Mouse (Mus musculus): Measurements from ENCODE around the gene Slain1. TPM values are rescaled to one million over a fixed set of nuclear protein-coding genes. Genes with fewer than 3 reads are reported as not detected.
A peak's percentile ranks its signal among the peaks of the same experiment; 100 is the strongest.
"Not testable (repeated sequence)": the region's sequence is repeated elsewhere in the genome, so short reads cannot be mapped to it uniquely, and the experiment has no call there.

Gene Slain1
- polyA plus RNA-seq, 1 experiment from 2014 or later, result 0.13 TPM

GRCm38 (mm10) chr14:103723314-103723713 lies 73.3 kb downstream of the Slain1 start:
- DNase-seq (no peak), ATAC-seq (ENCODE audit: low read depth) (no peak)
- H3K9me3 ChIP-seq (replicated peaks), result no peaks in the 10 kb centered on the region
- H3K4me1 ChIP-seq (replicated peaks), result peaks cover 38% of the 10 kb centered on the region
- H3K9ac ChIP-seq, result no peak overlapping the region
- no peaks in the 10 kb centered on the region for H3K36me3 ChIP-seq
- no peak overlapping the region for H3K4me2 ChIP-seq
- WGBS (ENCODE audit: insufficient replicate concordance), result 82% methylated on average over 9 of the region's 9 CpGs
- H3K27me3 ChIP-seq, result no peaks in the 10 kb centered on the region
- H3K27ac ChIP-seq, result no peak overlapping the region
- no peak overlapping the region for H3K4me3 ChIP-seq (replicated peaks)

DNA sequence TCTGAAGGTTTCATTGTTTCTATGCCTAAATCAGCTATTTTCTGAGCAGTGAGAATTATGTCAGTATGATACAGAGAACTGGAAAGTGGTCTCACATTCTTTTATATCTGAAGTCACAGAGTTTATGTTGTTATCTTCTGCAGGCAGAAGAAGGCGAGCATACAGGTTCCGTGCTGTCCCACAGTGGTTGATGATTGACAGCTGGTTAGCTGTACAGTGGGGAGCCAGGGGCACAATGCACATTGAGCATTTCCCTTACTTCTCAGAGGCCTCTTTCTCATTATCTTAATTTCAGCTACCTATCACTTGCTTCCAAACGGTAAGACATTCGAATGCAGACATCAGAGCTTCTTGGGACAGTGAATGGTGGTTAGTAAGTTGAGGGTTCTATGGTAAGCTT lies 73.8 kb downstream of the Slain1 start:
- no peak overlapping the region for H3K27ac ChIP-seq
- no peaks in the 10 kb centered on the region for H3K27me3 ChIP-seq
- no peaks in the 10 kb centered on the region for H3K9me3 ChIP-seq (replicated peaks)
- H3K36me3 ChIP-seq, result no peaks in the 10 kb centered on the region
- H3K4me3 ChIP-seq (replicated peaks), result no peak overlapping the region
- no peak overlapping the region for H3K9ac ChIP-seq
- WGBS (ENCODE audit: insufficient replicate concordance), result 15% methylated on average over 4 of the region's 4 CpGs
- DNase-seq, result no peak
- no peak overlapping the region for H3K4me2 ChIP-seq
- H3K4me1 ChIP-seq (replicated peaks), result peaks cover 38% of the 10 kb centered on the region
- ATAC-seq (ENCODE audit: low read depth), result peak; percentile 64

DNA sequence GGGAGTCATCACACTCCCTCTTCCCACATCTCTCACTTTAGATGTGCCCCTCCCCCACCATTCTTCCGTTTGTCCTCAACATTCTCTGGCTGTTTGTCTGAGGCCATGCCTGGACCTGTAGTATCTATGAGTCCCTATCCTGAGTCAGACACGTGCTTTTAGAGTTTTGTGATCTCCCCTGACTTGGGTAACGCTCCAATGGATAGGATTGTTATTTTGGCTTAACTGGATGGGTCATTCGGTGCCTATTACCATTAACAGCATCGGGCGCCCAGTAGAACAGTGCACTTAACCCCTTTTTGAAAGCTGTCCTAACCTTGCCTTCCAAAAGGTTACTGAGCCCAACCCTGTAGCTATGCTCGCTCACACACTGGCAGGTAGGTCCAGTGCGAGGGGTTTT lies 78.5 kb downstream of the Slain1 start:
- ATAC-seq (ENCODE audit: low read depth) (no peak), DNase-seq (no peak)
- no peaks in the 10 kb centered on the region for H3K36me3 ChIP-seq
- no peaks in the 10 kb centered on the region for H3K9me3 ChIP-seq (replicated peaks)
- no peak overlapping the region for H3K9ac ChIP-seq
- no peaks in the 10 kb centered on the region for H3K27me3 ChIP-seq
- 66% methylated on average over 8 of the region's 8 CpGs for WGBS (ENCODE audit: insufficient replicate concordance)
- H3K4me2 ChIP-seq, result no peak overlapping the region
- H3K27ac ChIP-seq, result no peak overlapping the region
- H3K4me3 ChIP-seq (replicated peaks), result no peak overlapping the region
- H3K4me1 ChIP-seq (replicated peaks), result peaks cover 14% of the 10 kb centered on the region

DNA sequence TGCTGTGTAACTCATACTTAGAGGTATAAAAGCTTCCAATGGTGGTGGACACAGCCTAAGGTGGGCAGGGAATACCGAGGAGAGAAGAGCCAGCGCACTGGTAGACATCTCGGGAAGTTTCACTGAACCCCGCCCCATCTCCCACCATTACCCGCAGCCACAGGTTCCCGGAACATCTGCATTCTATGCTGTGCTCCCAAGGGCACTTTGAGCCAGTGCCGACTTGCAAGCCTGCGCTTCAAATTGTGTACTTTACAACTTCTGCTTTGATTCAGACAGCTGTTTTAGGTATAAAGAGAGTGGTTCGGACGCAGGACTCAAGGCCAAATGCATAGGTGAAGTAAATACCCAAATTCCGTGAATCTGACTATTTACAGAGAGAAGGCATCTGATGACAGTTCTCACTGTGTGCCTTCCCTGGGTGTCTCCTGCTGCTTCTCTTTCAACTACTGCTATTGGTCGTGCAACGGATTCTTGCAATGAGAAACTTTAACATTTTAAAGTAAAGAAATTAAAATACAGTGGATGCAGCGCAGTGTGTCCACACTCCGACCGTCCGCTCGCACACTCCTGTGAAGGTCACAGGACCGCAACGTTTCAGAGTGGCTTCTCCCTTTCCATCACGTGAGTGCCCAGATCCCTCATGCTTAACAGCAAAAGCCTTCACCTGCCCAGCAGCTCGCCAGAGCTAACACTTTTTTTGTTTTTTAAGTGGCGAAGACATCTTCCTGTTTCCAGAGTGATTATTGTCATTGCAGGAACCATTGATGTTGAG lies 79.1 kb downstream of the Slain1 start:
- Histone ChIP-seq H3K9me3 (replicated peaks) (no peaks in the 10 kb centered on the region), H3K4me1 (replicated peaks) (peaks cover 9% of the 10 kb centered on the region), H3K4me3 (replicated peaks) (no peak overlapping the region), H3K36me3 (no peaks in the 10 kb centered on the region), H3K27me3 (no peaks in the 10 kb centered on the region), H3K9ac (no peak overlapping the region), H3K27ac (no peak overlapping the region), H3K4me2 (no peak overlapping the region)
- WGBS (ENCODE audit: insufficient replicate concordance), result 71% methylated on average over 23 of the region's 23 CpGs
- ATAC-seq (ENCODE audit: low read depth) (no peak), DNase-seq (no peak)

GRCm38 (mm10) chr14:103729760-103730367 lies 79.8 kb downstream of the Slain1 start:
- WGBS (ENCODE audit: insufficient replicate concordance), result 66% methylated on average over 11 of the region's 11 CpGs
- no peak for ATAC-seq (ENCODE audit: low read depth)
- no peak overlapping the region for H3K9ac ChIP-seq
- 0 out of 2 replicates have a peak, but pooled peaks cover 4% of the 10 kb centered on the region for H3K4me1 ChIP-seq (replicated peaks)
- H3K4me2 ChIP-seq, result no peak overlapping the region
- no peak overlapping the region for H3K27ac ChIP-seq
- H3K36me3 ChIP-seq, result no peaks in the 10 kb centered on the region
- no peaks in the 10 kb centered on the region for H3K9me3 ChIP-seq (replicated peaks)
- no peak for DNase-seq
- H3K4me3 ChIP-seq (replicated peaks), result no peak overlapping the region
- no peaks in the 10 kb centered on the region for H3K27me3 ChIP-seq

GRCm38 (mm10) chr14:103732626-103733025 lies 82.6 kb downstream of the Slain1 start:
- H3K9me3 ChIP-seq (replicated peaks), result no peaks in the 10 kb centered on the region
- no peaks in the 10 kb centered on the region for H3K4me1 ChIP-seq (replicated peaks)
- H3K27me3 ChIP-seq, result no peaks in the 10 kb centered on the region
- H3K36me3 ChIP-seq, result no peaks in the 10 kb centered on the region
- H3K4me2 ChIP-seq, result no peak overlapping the region
- ATAC-seq (ENCODE audit: low read depth) (no peak), DNase-seq (no peak)
- no peak overlapping the region for H3K9ac ChIP-seq
- H3K27ac ChIP-seq, result no peak overlapping the region
- WGBS (ENCODE audit: insufficient replicate concordance), result 57% methylated on average over 1 of the region's 1 CpGs
- no peak overlapping the region for H3K4me3 ChIP-seq (replicated peaks)

DNA sequence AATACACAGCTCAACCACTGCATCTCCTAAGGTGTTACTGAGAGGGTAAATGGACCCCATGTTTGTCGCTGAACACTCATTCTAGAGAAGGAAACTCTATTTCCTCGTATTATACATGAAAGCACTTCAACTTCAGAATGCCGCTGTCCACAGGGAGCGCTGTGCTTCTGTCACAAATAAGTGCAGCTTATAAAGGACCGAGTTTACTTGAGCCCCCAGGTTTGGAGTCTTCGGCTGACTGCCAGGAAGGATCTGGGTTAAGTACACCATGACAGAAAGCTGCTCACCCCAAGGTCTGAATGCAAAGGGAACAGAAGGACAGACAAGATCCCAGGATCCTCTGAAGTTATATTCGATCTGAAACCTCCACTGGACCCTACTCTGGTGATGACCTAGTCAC lies 91.2 kb downstream of the Slain1 start:
- WGBS (ENCODE audit: insufficient replicate concordance), result 73% methylated on average over 7 of the region's 7 CpGs
- Histone ChIP-seq H3K36me3 (no peaks in the 10 kb centered on the region), H3K27ac (no peak overlapping the region), H3K4me3 (replicated peaks) (no peak overlapping the region), H3K4me2 (no peak overlapping the region), H3K4me1 (replicated peaks) (no peaks in the 10 kb centered on the region), H3K9me3 (replicated peaks) (no peaks in the 10 kb centered on the region), H3K9ac (no peak overlapping the region), H3K27me3 (no peaks in the 10 kb centered on the region)
- ATAC-seq (ENCODE audit: low read depth), result no peak
- DNase-seq, result no peak

DNA sequence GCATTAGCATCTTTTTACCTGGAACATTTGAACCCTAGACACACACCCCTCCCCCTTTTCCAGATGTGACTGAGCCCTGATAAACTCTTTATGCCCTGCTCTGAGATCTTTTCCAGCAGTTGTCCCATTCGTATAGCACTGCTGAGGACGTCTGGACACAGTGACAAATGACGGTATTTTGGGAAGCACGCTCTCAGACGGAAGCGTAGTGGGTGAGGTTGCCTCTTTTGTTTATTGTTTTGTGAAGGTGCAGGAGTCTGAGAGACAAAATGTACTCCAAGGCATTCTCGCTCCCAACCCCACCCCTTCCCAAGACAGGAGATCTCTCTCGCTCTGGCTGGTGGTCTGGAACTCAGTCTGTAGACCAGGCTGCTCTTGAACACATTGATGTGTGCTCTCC lies 92.1 kb downstream of the Slain1 start:
- Histone ChIP-seq H3K4me2 (no peak overlapping the region), H3K9ac (no peak overlapping the region), H3K27me3 (no peaks in the 10 kb centered on the region), H3K27ac (no peak overlapping the region), H3K4me1 (replicated peaks) (no peaks in the 10 kb centered on the region), H3K36me3 (no peaks in the 10 kb centered on the region), H3K4me3 (replicated peaks) (no peak overlapping the region), H3K9me3 (replicated peaks) (no peaks in the 10 kb centered on the region)
- WGBS (ENCODE audit: insufficient replicate concordance), result 53% methylated on average over 8 of the region's 8 CpGs
- DNase-seq (no peak), ATAC-seq (ENCODE audit: low read depth) (no peak)

GRCm38 (mm10) chr14:103747345-103747744 lies 97.3 kb downstream of the Slain1 start:
- H3K9me3 ChIP-seq (replicated peaks), result no peaks in the 10 kb centered on the region
- H3K27me3 ChIP-seq, result no peaks in the 10 kb centered on the region
- no peak overlapping the region for H3K4me2 ChIP-seq
- H3K4me1 ChIP-seq (replicated peaks), result 0 out of 2 replicates have a peak, but pooled peaks cover 3% of the 10 kb centered on the region
- WGBS (ENCODE audit: insufficient replicate concordance), result 32% methylated on average over 6 of the region's 6 CpGs
- ATAC-seq (ENCODE audit: low read depth), result no peak
- H3K9ac ChIP-seq, result no peak overlapping the region
- no peak overlapping the region for H3K27ac ChIP-seq
- no peak overlapping the region for H3K4me3 ChIP-seq (replicated peaks)
- no peak for DNase-seq
- H3K36me3 ChIP-seq, result no peaks in the 10 kb centered on the region

DNA sequence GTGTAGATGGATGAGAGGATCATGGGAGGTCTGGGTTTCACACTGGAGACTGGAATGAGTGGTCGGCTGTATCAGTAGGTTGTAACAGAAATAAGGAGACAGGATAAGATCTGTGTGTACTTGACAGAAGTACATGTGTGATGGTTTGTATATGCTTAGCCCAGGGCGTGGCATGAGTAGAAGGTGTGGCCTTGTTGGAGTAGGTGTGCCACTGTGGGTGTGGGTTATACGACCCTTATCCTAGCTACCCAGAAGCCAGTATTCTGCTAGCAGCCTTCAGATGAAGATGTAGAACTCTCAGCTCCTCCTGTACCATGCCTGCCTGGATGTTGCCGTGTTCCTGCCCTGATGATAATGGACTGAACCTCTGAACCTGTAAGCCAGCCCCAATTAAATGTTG lies 100.6 kb downstream of the Slain1 start:
- not testable (repeated sequence) for DNase-seq; H3K27me3 ChIP-seq; H3K4me2 ChIP-seq; H3K4me3 ChIP-seq (replicated peaks); H3K27ac ChIP-seq; H3K4me1 ChIP-seq (replicated peaks); H3K9me3 ChIP-seq (replicated peaks); H3K9ac ChIP-seq; H3K36me3 ChIP-seq
- 44% methylated on average over 4 of the region's 4 CpGs for WGBS (ENCODE audit: insufficient replicate concordance)
- ATAC-seq (ENCODE audit: low read depth), result peak; percentile 65

DNA sequence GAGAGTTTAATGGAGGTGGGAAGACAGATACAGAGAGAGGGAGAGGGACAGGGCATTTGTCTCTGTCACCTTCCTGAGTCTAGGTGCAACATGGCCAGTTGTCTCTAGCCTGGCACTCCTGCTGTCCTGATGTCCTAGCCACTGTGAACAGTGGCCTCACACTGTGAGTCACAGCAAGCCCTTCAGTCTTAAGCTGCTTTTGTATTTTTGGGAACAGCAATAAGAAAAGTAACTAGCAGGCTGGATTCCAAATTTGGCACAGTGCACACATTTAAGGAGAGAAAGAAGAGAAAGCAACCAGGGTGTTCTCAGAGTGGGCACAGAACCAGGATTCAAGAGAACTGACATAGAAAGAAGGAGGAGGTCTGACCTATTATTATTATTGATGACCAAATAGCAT lies 101.4 kb downstream of the Slain1 start:
- DNase-seq, result no peak
- Histone ChIP-seq H3K27ac (no peak overlapping the region), H3K9ac (no peak overlapping the region), H3K4me2 (no peak overlapping the region), H3K36me3 (no peaks in the 10 kb centered on the region), H3K27me3 (no peaks in the 10 kb centered on the region), H3K4me3 (replicated peaks) (no peak overlapping the region), H3K4me1 (replicated peaks) (0 out of 2 replicates have a peak, but pooled peaks cover 3% of the 10 kb centered on the region), H3K9me3 (replicated peaks) (no peaks in the 10 kb centered on the region)
- no peak for ATAC-seq (ENCODE audit: low read depth)

GRCm38 (mm10) chr14:103752773-103753172 lies 102.7 kb downstream of the Slain1 start:
- Histone ChIP-seq H3K9me3 (replicated peaks) (no peaks in the 10 kb centered on the region), H3K27ac (no peak overlapping the region), H3K4me3 (replicated peaks) (no peak overlapping the region), H3K4me1 (replicated peaks) (0 out of 2 replicates have a peak, but pooled peaks cover 3% of the 10 kb centered on the region), H3K36me3 (no peaks in the 10 kb centered on the region), H3K9ac (no peak overlapping the region), H3K27me3 (no peaks in the 10 kb centered on the region), H3K4me2 (no peak overlapping the region)
- ATAC-seq (ENCODE audit: low read depth) (no peak), DNase-seq (no peak)
- WGBS (ENCODE audit: insufficient replicate concordance), result 71% methylated on average over 7 of the region's 7 CpGs
